Mouse (Mus musculus) liver, adult 2 months (tissue): ENCODE measurements around the gene Sp8. TPM values are rescaled to one million over a fixed set of nuclear protein-coding genes. Genes with fewer than 3 reads are reported as not detected.

Source experiments
- DNase-seq: peaks from one replicate; pipeline ENCODE4 v3.0.0-alpha.2; 2011; ENCODE audit warnings: low read depth, low spot score; ENCODE audit errors: extremely low read depth
- H3K27ac ChIP-seq: fragments of 200-500 bp; replicated peaks from 2 replicates; pipeline ENCODE4 v1.5.1; 2012; ENCODE audit warnings: low read depth, mild to moderate bottlenecking, control low read depth, inconsistent platforms, low read length; ENCODE audit not compliant: insufficient read depth
- H3K27me3 ChIP-seq: fragments of 200-500 bp; 2 replicates; pipeline ENCODE4 v1.6.1; 2012; ENCODE audit warnings: mild to moderate bottlenecking, moderate library complexity, low read length, inconsistent platforms; ENCODE audit not compliant: control insufficient read depth, insufficient read depth
- H3K36me3 ChIP-seq: fragments of 200-500 bp; 2 replicates; pipeline ENCODE4 v1.6.1; 2012; ENCODE audit warnings: low read length, inconsistent platforms; ENCODE audit not compliant: control insufficient read depth, insufficient read depth
- H3K4me1 ChIP-seq: fragments of 200-500 bp; 2 replicates; pipeline ENCODE4 v1.6.1; 2011; ENCODE audit warnings: low read length; ENCODE audit not compliant: control insufficient read depth, insufficient read depth
- H3K4me3 ChIP-seq: fragments of 200-500 bp; 2 replicates; pipeline ENCODE4 v1.5.1; 2011; ENCODE audit warnings: low read depth, mild to moderate bottlenecking, control low read depth, low read length, moderate library complexity; ENCODE audit not compliant: insufficient read depth
- H3K79me2 ChIP-seq: fragments of 200-500 bp; 2 replicates; pipeline ENCODE4 v1.6.1; 2012; ENCODE audit warnings: inconsistent platforms, mild to moderate bottlenecking, low read length, moderate library complexity; ENCODE audit not compliant: control insufficient read depth, insufficient read depth
- H3K9ac ChIP-seq: fragments of 200-500 bp; 2 replicates; pipeline ENCODE4 v1.6.1; 2012; ENCODE audit warnings: low read depth, mild to moderate bottlenecking, control low read depth, inconsistent platforms, low read length
- CTCF ChIP-seq: fragments of 200-500 bp; IDR thresholded peaks from 2 replicates; pipeline ENCODE4 v1.5.1; 2011; ENCODE audit warnings: low read depth, low read length, control low read depth
- POLR2A ChIP-seq: fragments of 200-500 bp; IDR thresholded peaks from 2 replicates; pipeline ENCODE4 v1.6.1; 2011; ENCODE audit warnings: low read length, control low read depth; ENCODE audit not compliant: insufficient read depth; ENCODE audit errors: extremely low read depth
- WGBS: fragments of 180-500 bp; shearing (Covaris S2); methylation state at CpG from one replicate; pipeline ENCODE4 v1.1.7; 2018; 5-methylcytosine and 5-hydroxymethylcytosine counted together
- polyA plus RNA-seq: library from polyadenylated mRNA; depleted of rRNA; stranded (reverse); fragments of >200 nt; gene quantifications from 2 replicates; pipeline ENCODE4 v1.2.3, GENCODE M21; 2012; rRNA removed
- total RNA-seq: library from RNA; depleted of rRNA; stranded (reverse); fragments of >200 nt; gene quantifications from 2 replicates; pipeline ENCODE4 v1.2.3, GENCODE M21; 2014; rRNA removed

Sp8 gene
- total and polyA plus RNA-seq, 2 experiments, result not detected

- no peak for DNase-seq
- Histone ChIP-seq H3K27ac (no peak overlapping the region), H3K27me3 (0 out of 2 replicates have a peak, but pooled peaks cover 2% of the 10 kb centered on the region), H3K4me3 (no peak overlapping the region), H3K36me3 (no peaks in the 10 kb centered on the region), H3K79me2 (no peaks in the 10 kb centered on the region), H3K9ac (no peak overlapping the region), H3K4me1 (no peaks in the 10 kb centered on the region)
- TF ChIP-seq POLR2A (no peak), CTCF (no peak)
Measured at GRCm38 (mm10) chr12:118882790-118883189, 36.7 kb downstream of the Sp8 start.

- H3K36me3 ChIP-seq, result no peaks in the 10 kb centered on the region
- no peaks in the 10 kb centered on the region for H3K79me2 ChIP-seq
- TF ChIP-seq POLR2A, result no peak
- TF ChIP-seq CTCF, result no peak
- DNase-seq, result no peak
- H3K4me1 ChIP-seq, result no peaks in the 10 kb centered on the region
- 52% methylated on average over 2 of the region's 2 CpGs for WGBS
- no peak overlapping the region for H3K4me3 ChIP-seq
- H3K27me3 ChIP-seq, result peaks cover 5% of the 10 kb centered on the region; the same call in 1 of the 2 replicates
- H3K27ac ChIP-seq, result no peak overlapping the region
- no peak overlapping the region for H3K9ac ChIP-seq
Measured at GRCm38 (mm10) chr12:118887964-118888363, 41.8 kb downstream of the Sp8 start.

Other genes starting within 250 kb of the Sp8 start
- not detected in 2 replicates for gene Abcb5, start 120.1 kb downstream of the Sp8 start, total RNA-seq
- not detected in 2 replicates for gene Abcb5, start 120.1 kb downstream of the Sp8 start, polyA plus RNA-seq